Mouse (Mus musculus): ENCODE data around the gene Hoxb4.

GRCm38 (mm10) chr11:96296997-96297396, 21.1 kb upstream of the Hoxb4 start:
- TF ChIP-seq POLR2A (IDR thresholded peaks at IDR 0.05; ENCODE audit: insufficient read depth, low read depth, low read length): no peak
- TF ChIP-seq CTCF (IDR thresholded peaks at IDR 0.05; ENCODE audit: insufficient read depth, low read depth, low read length): no peak

Data from olfactory bulb, adult 2 months (tissue).